Mouse (Mus musculus) stomach, embryonic 14.5 days (tissue): ENCODE data around the gene Apoa2. TPM values are rescaled to one million over a fixed set of nuclear protein-coding genes. Genes with fewer than 3 reads are reported as not detected.

Source experiments
- ATAC-seq: fragments of 200-750 bp; cut with Nextera tagmentation; 2 replicates; pipeline ENCODE4 v1.8.0; 2017; ENCODE audit warnings: low read depth, moderate TSS enrichment; ENCODE audit not compliant: insufficient number of reproducible peaks, insufficient read depth, low FRiP score
- H3K27ac ChIP-seq: fragments of 300-500 bp; sonication (generic); 2 replicates; pipeline ENCODE4 v1.5.1; 2014; ENCODE audit warnings: mild to moderate bottlenecking, low read length, moderate library complexity, mixed read lengths
- H3K27me3 ChIP-seq: fragments of 300-500 bp; sonication (generic); 2 replicates; pipeline ENCODE4 v1.6.1; 2014; ENCODE audit warnings: low read length, control low read depth, mixed read lengths; ENCODE audit not compliant: control insufficient read depth, insufficient read depth
- H3K36me3 ChIP-seq: fragments of 300-500 bp; sonication (generic); 2 replicates; pipeline ENCODE4 v1.6.1; 2014; ENCODE audit warnings: mild to moderate bottlenecking, control low read depth, low read length, moderate library complexity, mixed read lengths; ENCODE audit not compliant: control insufficient read depth, insufficient read depth
- H3K4me1 ChIP-seq: fragments of 300-500 bp; sonication (generic); 2 replicates; pipeline ENCODE4 v1.6.1; 2014; ENCODE audit warnings: low read length, control low read depth, mixed read lengths; ENCODE audit not compliant: control insufficient read depth, insufficient read depth
- H3K4me2 ChIP-seq: fragments of 300-500 bp; sonication (generic); replicated peaks from 2 replicates; pipeline ENCODE4 v1.6.1; 2014; ENCODE audit warnings: low read depth, low read length, control low read depth
- H3K4me3 ChIP-seq: fragments of 300-500 bp; sonication (generic); 2 replicates; pipeline ENCODE4 v1.5.1; 2014; ENCODE audit warnings: low read depth, low read length, control low read depth
- H3K9ac ChIP-seq: fragments of 300-500 bp; sonication (generic); replicated peaks from 2 replicates; pipeline ENCODE4 v1.6.1; 2014; ENCODE audit warnings: low read depth, mild to moderate bottlenecking, control low read depth, low read length, moderate library complexity, mixed read lengths
- H3K9me3 ChIP-seq: fragments of 300-500 bp; sonication (generic); 2 replicates; pipeline ENCODE4 v1.6.1; 2016; ENCODE audit warnings: low read depth, low read length, control low read depth; ENCODE audit not compliant: control insufficient read depth
- WGBS: fragments of 180-500 bp; shearing (Covaris S2); extraction: QIAGEN DNeasy Blood & Tissue Kit; methylation state at CpG from one replicate; pipeline ENCODE4 v1.1.7; 2014; 5-methylcytosine and 5-hydroxymethylcytosine counted together
- polyA plus RNA-seq: library from polyadenylated mRNA; unstranded; fragments of >200 nt; fragmentation: Nextera tagmentation; extraction: Ambion mirVana; gene quantifications from 2 replicates; pipeline ENCODE4 v1.2.1, GENCODE M21; 2014

Gene Apoa2
- polyA plus RNA-seq, 1 experiment from 2014 or later = 7.3 TPM

DNA sequence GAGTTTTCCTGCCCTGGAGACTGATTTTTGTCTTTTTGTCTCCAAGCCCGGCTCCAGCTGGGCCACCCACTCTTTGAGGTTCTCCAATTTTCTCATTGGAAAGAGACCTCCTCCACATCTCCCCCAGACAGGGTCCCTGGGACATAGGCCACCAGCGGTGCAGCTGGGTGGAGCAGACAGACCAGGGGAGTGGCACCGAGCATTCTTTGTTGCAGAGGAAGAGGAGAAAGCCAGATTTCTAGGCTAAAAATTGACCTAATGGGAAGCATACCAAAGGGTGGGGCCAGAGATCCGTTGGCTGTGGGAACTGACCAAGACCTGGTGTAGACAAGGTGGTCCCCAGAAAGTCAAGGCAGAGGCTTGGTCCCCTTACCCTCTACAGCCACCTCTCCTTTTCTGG, 23.1 kb downstream of the Apoa2 start:
- Histone ChIP-seq H3K36me3 (peaks cover 12% of the 10 kb centered on the region), H3K27ac (peak overlapping the region; percentile 94), H3K4me3 (peak overlapping the region; percentile 74; the same call in 1 of the 2 replicates), H3K9me3 (no peaks in the 10 kb centered on the region), H3K9ac (no peak overlapping the region), H3K4me2 (peak overlapping the region; percentile 75), H3K27me3 (no peaks in the 10 kb centered on the region), H3K4me1 (peaks cover 51% of the 10 kb centered on the region)
- 20% methylated on average over 4 of the region's 4 CpGs for WGBS
- no peak for ATAC-seq

DNA sequence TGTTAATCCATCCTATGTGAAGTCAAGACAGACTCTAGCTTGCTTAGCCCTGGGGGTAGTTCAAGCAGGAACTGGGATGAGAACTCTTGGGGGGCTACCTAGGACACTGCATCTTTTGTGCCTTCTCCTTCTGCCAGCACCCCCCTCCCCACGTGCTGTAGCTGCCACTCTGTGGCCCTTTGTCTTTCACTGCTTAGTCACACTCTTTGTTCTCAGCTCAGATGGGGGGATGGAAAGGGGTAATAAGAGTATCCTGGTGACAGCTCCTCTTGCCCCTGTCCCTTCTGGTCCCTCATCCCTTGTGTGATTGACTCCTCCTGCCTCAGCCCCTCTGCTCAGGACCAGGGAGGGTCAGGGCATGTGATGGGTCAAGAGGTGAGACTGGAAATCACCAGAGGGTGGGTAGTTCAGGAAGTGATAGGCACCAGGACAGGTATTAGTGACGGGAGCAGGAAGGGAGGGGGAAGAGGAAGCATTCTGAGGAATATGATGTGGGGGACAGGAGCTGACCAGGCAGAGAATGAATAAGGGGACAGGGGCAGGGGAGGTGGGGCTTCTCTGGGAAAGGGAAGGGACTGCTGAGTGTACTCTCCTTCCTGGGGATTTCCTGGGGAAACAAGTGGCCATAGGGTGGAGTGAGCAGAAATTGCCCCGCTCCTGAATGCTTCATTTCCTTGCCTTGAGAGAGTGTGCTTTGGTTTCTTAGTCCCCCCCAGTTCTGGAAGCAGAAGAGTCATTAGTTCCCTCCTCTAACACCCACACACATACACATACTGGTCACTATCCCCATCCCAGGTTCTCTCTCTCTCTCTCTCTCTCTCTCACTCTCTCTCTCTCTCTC, 23.8 kb downstream of the Apoa2 start:
- Histone ChIP-seq H3K9me3 (no peaks in the 10 kb centered on the region), H3K9ac (no peak overlapping the region), H3K4me2 (no peak overlapping the region), H3K4me3 (no peak overlapping the region), H3K4me1 (peaks cover 51% of the 10 kb centered on the region), H3K27me3 (no peaks in the 10 kb centered on the region), H3K36me3 (peaks cover 5% of the 10 kb centered on the region), H3K27ac (peak overlapping the region; percentile 94; the same call in 1 of the 2 replicates)
- 59% methylated on average over 3 of the region's 3 CpGs for WGBS
- no peak for ATAC-seq

DNA sequence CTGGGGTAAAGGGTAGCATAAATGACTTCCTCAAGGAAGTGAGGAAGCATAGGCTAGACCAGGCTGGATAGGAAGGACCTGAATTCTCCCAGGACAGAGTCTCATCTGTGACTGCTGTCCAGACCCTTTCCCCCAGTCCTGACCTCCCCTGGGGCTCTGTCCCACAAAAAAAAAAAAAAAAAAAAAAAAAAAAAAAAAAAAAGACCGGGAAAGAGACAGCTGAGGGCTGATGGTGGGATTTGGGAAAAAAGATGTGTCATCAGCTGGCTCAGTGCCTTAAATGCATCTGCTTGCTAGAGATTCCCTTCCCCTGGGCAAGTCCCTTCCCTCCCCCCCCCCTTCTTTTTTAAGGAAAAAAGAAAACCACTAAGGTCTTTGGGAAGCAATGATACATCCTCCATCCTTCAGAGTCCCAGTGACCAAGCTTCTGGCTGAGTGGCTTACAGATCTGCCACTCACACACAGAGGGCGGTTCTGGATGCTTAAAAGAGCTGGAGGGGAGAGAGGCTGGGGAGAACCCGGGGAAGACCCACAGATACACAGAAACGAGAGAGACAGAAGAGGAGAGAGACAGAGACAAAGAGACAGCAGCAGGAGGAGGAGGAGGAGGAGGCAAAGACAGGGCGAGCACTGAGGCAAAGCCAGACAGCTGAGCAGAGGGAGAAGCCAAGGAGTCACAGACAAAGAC, 25.2 kb downstream of the Apoa2 start, which contains the start of gene Adamts4:
Gene Adamts4, plus strand, starts transcription at position 509 of the 688 bp plus-strand sequence.
- H3K4me3 ChIP-seq = peak within 1 kb of the TSS; percentile 31
- no peaks in the 10 kb centered on the region for H3K9me3 ChIP-seq
- no peak for ATAC-seq
- no peaks in the 10 kb centered on the region for H3K27me3 ChIP-seq
- peak within 1 kb of the TSS; percentile 30 for H3K9ac ChIP-seq
- WGBS = 17% methylated on average over 5 of the region's 5 CpGs
- H3K36me3 ChIP-seq = no peaks in the 10 kb centered on the region
- peaks cover 51% of the 10 kb centered on the region for H3K4me1 ChIP-seq
- H3K27ac ChIP-seq = peak within 1 kb of the TSS; percentile 84
- peak within 1 kb of the TSS; percentile 57 for H3K4me2 ChIP-seq

DNA sequence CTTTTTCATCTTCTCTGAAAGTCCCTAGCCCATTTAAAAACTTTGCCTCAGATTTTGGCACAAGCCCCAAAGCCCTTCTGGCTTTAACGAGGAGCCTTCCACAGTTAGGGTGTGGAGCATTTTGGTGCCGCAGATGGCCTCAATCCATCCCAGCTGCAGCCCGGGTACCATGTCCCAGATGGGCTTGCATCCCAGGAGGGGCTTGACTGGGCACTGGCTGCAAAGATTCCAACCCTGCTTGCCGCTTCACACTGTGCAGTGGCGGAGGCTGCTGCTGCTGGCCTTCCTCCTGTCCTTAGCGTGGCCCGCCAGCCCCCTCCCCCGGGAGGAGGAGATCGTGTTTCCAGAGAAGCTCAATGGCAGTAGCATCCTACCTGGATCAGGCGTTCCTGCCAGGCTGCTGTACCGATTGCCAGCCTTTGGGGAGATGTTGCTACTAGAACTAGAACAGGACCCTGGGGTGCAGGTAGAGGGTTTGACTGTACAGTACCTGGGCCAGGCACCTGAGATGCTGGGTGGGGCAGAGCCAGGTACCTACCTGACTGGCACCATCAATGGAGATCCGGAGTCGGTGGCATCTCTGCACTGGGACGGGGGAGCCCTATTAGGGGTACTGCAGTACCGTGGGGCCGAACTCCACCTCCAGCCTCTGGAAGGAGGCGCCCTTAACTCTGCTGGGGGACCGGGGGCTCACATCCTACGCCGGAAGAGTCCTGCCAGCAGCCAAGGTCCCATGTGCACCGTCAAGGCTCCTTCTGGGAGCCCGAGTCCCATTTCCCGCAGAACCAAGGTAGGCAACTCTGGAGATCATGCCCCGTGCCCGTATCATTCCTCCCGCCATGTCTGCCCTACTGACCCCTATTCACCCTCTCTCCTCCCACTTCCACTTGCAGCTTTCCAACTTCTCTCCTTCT, 26.1 kb downstream of the Apoa2 start, which contains the start of gene Ndufs2:
Gene Ndufs2, minus strand, starts transcription at position 709 of the 914 bp plus-strand sequence.
- ATAC-seq = no peak
- peaks cover 50% of the 10 kb centered on the region for H3K4me1 ChIP-seq
- 28% methylated on average over 26 of the region's 26 CpGs for WGBS
- H3K9me3 ChIP-seq = no peaks in the 10 kb centered on the region
- peak within 1 kb of the TSS; percentile 57 for H3K4me2 ChIP-seq
- H3K27ac ChIP-seq = peak within 1 kb of the TSS; percentile 84
- peak within 1 kb of the TSS; percentile 30 for H3K9ac ChIP-seq
- H3K27me3 ChIP-seq = no peaks in the 10 kb centered on the region
- H3K4me3 ChIP-seq = peak within 1 kb of the TSS; percentile 31
- no peaks in the 10 kb centered on the region for H3K36me3 ChIP-seq

DNA sequence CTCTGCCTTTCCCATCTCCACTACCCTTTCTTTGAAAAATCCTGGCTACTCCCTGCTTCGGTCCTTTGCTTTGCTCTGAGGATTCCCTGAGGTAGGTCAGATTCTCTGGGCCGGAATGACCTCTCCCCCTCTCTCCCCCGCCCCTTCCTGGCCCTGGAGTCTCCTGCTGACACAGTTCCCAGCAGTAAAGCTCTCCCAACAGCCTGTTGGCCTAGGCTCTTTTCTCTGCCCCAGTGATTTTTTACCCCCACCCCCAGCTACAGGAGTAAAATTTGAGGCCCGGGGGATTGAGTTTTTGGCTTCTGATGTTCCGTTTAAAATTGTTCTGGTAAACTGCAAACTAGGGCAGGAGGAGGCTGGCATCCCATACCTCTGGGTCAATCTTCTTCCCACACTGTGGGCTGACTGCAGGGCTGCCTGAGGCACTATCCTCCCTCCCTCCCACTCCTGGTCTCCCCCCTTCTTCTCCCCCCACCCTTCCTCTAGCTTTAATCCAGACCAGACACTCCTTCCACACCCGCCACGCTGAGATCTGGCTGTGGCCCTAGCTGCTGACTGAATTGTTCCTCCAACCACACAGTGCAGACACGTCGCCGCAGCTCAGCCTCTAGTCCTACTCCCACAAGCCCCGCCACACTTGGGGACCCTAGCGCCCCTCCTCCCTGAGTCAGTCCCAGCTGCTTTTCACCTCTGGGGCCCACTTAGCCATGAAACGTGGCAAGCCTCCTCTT, 26.9 kb downstream of the Apoa2 start:
- 9% methylated on average over 13 of the region's 13 CpGs for WGBS
- H3K4me1 ChIP-seq = peaks cover 47% of the 10 kb centered on the region
- H3K9me3 ChIP-seq = no peaks in the 10 kb centered on the region
- H3K9ac ChIP-seq = 0 out of 2 replicates have a peak overlapping the region, but pooled peaks have one; percentile 28
- H3K36me3 ChIP-seq = no peaks in the 10 kb centered on the region
- no peaks in the 10 kb centered on the region for H3K27me3 ChIP-seq
- H3K4me3 ChIP-seq = peak overlapping the region; percentile 31
- H3K27ac ChIP-seq = peak overlapping the region; percentile 84
- H3K4me2 ChIP-seq = peak overlapping the region; percentile 57
- ATAC-seq = peak; percentile 25; the same call in 1 of the 2 replicates

DNA sequence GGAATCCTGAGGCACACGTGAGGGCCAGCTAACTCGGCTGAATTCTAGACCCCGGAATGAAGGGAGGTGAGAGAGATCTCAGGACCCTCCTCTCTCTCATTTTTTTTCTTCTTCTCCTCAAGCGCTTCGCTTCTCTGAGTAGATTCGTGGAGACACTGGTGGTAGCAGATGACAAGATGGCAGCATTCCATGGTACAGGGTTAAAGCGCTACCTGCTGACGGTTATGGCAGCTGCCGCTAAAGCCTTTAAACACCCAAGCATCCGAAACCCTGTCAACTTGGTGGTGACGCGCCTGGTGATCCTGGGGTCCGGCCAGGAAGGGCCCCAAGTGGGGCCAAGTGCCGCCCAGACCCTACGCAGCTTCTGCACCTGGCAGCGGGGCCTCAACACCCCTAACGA, 27.6 kb downstream of the Apoa2 start:
- no peaks in the 10 kb centered on the region for H3K27me3 ChIP-seq
- no peaks in the 10 kb centered on the region for H3K36me3 ChIP-seq
- no peaks in the 10 kb centered on the region for H3K9me3 ChIP-seq
- H3K27ac ChIP-seq = peak overlapping the region; percentile 84
- peak overlapping the region; percentile 57 for H3K4me2 ChIP-seq
- H3K4me1 ChIP-seq = peaks cover 47% of the 10 kb centered on the region
- WGBS = 59% methylated on average over 17 of the region's 17 CpGs
- no peak for ATAC-seq
- peak overlapping the region; percentile 31; the same call in 1 of the 2 replicates for H3K4me3 ChIP-seq
- H3K9ac ChIP-seq = 0 out of 2 replicates have a peak overlapping the region, but pooled peaks have one; percentile 28

DNA sequence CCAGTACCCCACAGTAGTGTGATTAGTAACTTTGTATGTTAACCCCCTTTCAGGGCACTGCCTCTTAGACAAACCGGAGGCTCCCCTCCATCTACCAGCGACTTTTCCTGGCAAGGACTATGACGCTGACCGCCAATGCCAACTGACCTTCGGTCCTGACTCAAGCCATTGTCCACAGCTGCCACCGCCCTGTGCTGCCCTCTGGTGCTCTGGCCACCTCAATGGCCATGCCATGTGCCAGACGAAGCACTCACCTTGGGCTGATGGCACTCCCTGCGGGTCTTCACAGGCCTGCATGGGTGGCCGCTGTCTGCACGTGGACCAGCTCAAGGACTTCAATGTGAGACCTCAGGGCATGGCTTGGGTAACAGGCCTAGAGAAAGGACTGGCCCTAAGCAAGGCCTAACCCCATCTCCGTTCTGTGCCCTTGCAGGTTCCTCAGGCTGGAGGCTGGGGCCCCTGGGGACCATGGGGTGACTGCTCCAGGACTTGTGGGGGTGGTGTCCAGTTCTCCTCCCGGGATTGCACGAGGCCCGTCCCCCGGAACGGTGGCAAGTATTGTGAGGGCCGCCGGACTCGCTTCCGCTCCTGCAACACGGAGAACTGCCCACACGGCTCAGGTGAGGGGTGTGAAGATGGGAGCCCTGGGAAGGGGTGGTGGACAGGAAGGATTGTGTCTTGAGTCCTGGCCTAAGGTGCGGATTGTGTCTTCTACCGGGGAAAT, 31.4 kb downstream of the Apoa2 start:
- no peak overlapping the region for H3K4me2 ChIP-seq
- no peak overlapping the region for H3K4me3 ChIP-seq
- ATAC-seq = no peak
- 90% methylated on average over 24 of the region's 24 CpGs for WGBS
- no peaks in the 10 kb centered on the region for H3K27me3 ChIP-seq
- H3K36me3 ChIP-seq = no peaks in the 10 kb centered on the region
- H3K4me1 ChIP-seq = peaks cover 15% of the 10 kb centered on the region
- H3K9me3 ChIP-seq = no peaks in the 10 kb centered on the region
- no peak overlapping the region for H3K9ac ChIP-seq
- H3K27ac ChIP-seq = no peak overlapping the region
